Mouse (Mus musculus): ENCODE measurements around the gene Rnf19b. TPM values are rescaled to one million over a fixed set of nuclear protein-coding genes. Genes with fewer than 3 reads are reported as not detected.
A peak's percentile ranks its signal among the peaks of the same experiment; 100 is the strongest.

The Rnf19b gene
- polyA plus RNA-seq, 1 experiment from 2014 or later, result 35.3 TPM

DNA sequence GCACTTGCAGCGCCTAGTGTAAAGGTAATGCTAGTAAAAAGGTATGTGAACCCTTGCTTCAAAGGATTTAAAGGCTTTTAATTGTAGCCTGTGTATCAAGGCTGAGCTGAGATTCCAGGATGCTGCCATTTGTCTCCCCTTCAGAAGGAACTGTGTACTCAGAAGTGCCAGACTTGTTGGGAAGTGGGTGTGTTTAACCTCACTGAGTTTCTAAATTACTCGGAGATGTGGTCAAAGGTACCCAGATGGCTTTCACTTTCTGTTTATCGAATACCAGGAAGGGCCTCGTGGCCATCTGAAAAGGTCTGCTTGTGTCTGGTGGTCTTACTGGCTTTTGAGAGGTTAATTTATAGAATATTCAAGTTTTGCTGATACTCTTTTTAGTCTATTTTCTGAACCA is 1.9 kb downstream of the Rnf19b start:
- Histone ChIP-seq H3K4me3 (replicated peaks; ENCODE audit: low read depth, low read length) (peak overlapping the region; percentile 66), H3K27me3 (ENCODE audit: control insufficient read depth, insufficient read depth, low read length) (no peaks in the 10 kb centered on the region), H3K9me3 (ENCODE audit: control insufficient read depth, low read length) (no peaks in the 10 kb centered on the region), H3K4me2 (ENCODE audit: low read length) (peak overlapping the region; percentile 96), H3K36me3 (ENCODE audit: control insufficient read depth, insufficient read depth, low read length) (no peaks in the 10 kb centered on the region), H3K27ac (replicated peaks; ENCODE audit: low read depth, low read length) (no peak overlapping the region), H3K4me1 (ENCODE audit: control insufficient read depth, insufficient read depth, low read length) (peaks cover 24% of the 10 kb centered on the region), H3K9ac (replicated peaks; ENCODE audit: low read length) (peak overlapping the region; percentile 94)
- DNase-seq, result no peak
- ATAC-seq (ENCODE audit: low FRiP score, low TSS enrichment), result no peak
- 60% methylated on average over 4 of the region's 4 CpGs for WGBS

DNA sequence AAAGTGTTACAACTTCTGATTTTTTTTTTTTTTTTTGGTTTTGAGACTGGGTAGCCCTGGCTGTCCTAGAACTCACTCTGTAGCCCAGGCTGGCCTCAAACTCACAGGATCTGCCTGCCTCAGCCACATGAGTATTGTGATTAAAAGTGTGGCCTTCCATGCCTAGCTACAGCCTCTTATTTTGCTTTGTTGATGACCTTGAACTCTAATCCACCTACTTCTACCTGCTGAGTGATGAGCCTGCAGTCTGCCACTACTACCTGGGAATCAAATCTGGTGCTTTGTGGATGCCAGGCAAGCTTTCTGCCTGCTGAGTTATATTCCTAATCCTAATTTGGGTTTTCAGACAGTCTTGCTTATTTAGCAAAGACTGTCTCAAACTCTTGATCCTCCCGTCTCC is 3.4 kb downstream of the Rnf19b start:
- 91% methylated on average over 1 of the region's 1 CpGs for WGBS
- H3K4me2 ChIP-seq (ENCODE audit: low read length), result peak overlapping the region; percentile 6; the same call in 1 of the 2 replicates

DNA sequence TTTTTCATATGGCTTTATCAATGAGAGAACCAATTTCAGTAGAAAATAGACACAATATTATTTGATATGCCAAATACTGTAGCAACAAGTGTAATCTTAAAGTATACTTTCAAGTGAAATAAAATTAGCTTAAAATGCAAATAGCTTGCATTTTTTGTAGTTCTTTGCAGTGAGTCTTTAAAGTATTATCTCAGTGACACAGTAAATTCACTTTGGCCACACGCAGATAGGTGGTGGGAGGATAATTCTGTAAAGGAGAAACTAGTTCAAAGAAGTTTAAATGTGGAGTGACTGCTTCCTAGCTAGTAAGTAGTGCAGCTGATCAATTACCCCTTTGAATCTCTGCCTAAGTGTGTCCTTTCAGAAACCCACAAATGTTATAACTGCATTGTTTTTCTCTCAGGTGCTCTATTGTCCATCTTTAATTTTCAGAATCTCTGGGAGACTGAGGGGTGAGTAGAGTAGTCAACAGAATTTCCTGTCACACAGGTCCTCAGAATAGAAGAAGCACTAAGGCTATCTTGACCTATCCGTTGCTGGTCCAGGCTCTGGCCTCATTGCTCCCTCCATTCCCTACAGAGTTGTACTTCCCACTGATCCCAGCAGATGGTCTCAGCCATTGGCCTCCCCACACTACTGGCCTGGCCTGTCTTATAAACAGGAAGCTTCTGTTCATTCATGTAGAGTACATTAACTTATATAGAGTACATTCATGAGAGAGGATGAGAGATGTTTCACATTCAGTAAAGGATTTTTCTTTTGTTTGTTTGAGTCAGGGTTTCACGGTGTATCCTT is 4.4 kb downstream of the Rnf19b start:
- DNase-seq (no peak), ATAC-seq (ENCODE audit: low FRiP score, low TSS enrichment) (no peak)
- Histone ChIP-seq H3K4me1 (ENCODE audit: control insufficient read depth, insufficient read depth, low read length) (peaks cover 24% of the 10 kb centered on the region), H3K27me3 (ENCODE audit: control insufficient read depth, insufficient read depth, low read length) (no peaks in the 10 kb centered on the region), H3K4me3 (replicated peaks; ENCODE audit: low read depth, low read length) (no peak overlapping the region), H3K36me3 (ENCODE audit: control insufficient read depth, insufficient read depth, low read length) (no peaks in the 10 kb centered on the region), H3K9ac (replicated peaks; ENCODE audit: low read length) (no peak overlapping the region), H3K9me3 (ENCODE audit: control insufficient read depth, low read length) (no peaks in the 10 kb centered on the region), H3K27ac (replicated peaks; ENCODE audit: low read depth, low read length) (no peak overlapping the region), H3K4me2 (ENCODE audit: low read length) (no peak overlapping the region)
- WGBS, result 81% methylated on average over 3 of the region's 3 CpGs

More for the DNA sequence above, 3.4 kb downstream of the Rnf19b start:
- H3K27ac ChIP-seq (replicated peaks; ENCODE audit: low read depth, low read length), result no peak overlapping the region
- H3K4me1 ChIP-seq (ENCODE audit: control insufficient read depth, insufficient read depth, low read length), result peaks cover 24% of the 10 kb centered on the region
- no peak overlapping the region for H3K4me3 ChIP-seq (replicated peaks; ENCODE audit: low read depth, low read length)
- ATAC-seq (ENCODE audit: low FRiP score, low TSS enrichment) (no peak), DNase-seq (no peak)
- H3K9me3 ChIP-seq (ENCODE audit: control insufficient read depth, low read length), result no peaks in the 10 kb centered on the region
- H3K9ac ChIP-seq (replicated peaks; ENCODE audit: low read length), result no peak overlapping the region
- H3K27me3 ChIP-seq (ENCODE audit: control insufficient read depth, insufficient read depth, low read length), result no peaks in the 10 kb centered on the region
- H3K36me3 ChIP-seq (ENCODE audit: control insufficient read depth, insufficient read depth, low read length), result no peaks in the 10 kb centered on the region

DNA sequence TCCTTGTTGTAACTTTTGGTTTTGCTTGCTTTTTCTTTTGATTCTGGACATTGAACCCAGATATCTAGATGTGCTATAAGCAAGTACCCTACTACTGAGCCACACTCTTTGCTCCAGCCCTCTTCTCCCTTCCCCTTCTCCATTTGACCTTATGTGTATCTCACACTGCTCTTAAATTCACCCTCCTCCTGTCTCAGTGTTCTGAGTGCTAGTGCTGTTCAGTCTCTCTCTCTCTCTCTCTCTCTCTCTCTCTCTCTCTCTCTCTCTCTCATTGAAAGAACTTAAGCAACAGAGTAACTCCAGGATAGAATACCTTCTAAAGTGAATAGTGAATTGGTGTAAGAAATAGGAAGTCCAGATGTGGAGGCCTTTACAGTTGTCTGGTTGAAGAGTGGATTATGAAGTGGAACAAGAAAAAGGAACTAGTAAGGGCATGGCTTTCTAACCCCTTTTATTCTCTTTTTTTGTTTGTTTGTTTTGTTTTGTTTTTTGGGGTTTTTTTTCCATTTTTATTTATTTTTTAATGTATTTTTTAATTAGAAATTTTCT is 7.7 kb downstream of the Rnf19b start:
- H3K9ac ChIP-seq (replicated peaks; ENCODE audit: low read length), result no peak overlapping the region
- H3K4me1 ChIP-seq (ENCODE audit: control insufficient read depth, insufficient read depth, low read length), result 0 out of 2 replicates have a peak, but pooled peaks cover 10% of the 10 kb centered on the region
- H3K4me2 ChIP-seq (ENCODE audit: low read length), result no peak overlapping the region
- ATAC-seq (ENCODE audit: low FRiP score, low TSS enrichment) (no peak), DNase-seq (no peak)
- H3K36me3 ChIP-seq (ENCODE audit: control insufficient read depth, insufficient read depth, low read length), result no peaks in the 10 kb centered on the region
- H3K27ac ChIP-seq (replicated peaks; ENCODE audit: low read depth, low read length), result no peak overlapping the region
- H3K9me3 ChIP-seq (ENCODE audit: control insufficient read depth, low read length), result no peaks in the 10 kb centered on the region
- no peaks in the 10 kb centered on the region for H3K27me3 ChIP-seq (ENCODE audit: control insufficient read depth, insufficient read depth, low read length)
- H3K4me3 ChIP-seq (replicated peaks; ENCODE audit: low read depth, low read length), result no peak overlapping the region

DNA sequence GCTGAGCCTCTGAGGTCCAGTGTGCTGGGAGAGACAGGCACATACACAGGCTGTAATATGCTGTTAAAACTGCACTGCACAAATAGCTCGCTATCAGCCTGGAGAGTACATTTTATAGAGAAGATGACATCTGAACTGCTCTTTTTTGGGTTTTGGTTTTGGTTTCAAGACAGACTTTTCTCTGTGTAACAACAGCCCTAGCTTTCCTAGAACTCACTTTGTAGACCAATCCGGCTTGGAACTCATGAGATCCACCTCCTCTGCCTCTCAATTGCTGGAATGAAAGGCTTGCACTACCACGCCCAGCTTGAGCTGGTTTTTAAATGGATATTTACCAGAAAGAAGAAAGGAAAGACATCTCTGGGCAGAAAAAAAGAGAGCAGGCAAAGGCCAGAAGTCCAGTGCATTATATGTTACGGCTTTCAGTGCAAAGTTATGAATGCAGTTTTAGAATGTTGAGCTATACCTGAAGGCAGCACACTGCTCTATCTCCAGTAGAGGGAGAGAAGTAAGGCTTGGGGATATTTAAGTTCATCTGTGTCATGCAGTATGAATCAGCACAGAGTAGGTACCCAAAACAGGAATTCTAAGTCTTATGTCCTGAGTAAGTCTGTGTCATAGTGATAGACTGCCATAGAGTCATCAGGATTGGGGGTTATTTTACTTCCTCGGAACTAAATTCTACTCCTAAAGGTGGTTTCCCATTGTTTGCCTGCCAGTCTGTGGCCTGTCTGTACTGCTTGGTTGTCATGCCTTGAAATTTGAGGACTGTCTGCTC is 9.8 kb downstream of the Rnf19b start:
- Histone ChIP-seq H3K36me3 (ENCODE audit: control insufficient read depth, insufficient read depth, low read length) (no peaks in the 10 kb centered on the region), H3K27me3 (ENCODE audit: control insufficient read depth, insufficient read depth, low read length) (no peaks in the 10 kb centered on the region), H3K4me2 (ENCODE audit: low read length) (no peak overlapping the region), H3K4me3 (replicated peaks; ENCODE audit: low read depth, low read length) (no peak overlapping the region), H3K9me3 (ENCODE audit: control insufficient read depth, low read length) (no peaks in the 10 kb centered on the region), H3K4me1 (ENCODE audit: control insufficient read depth, insufficient read depth, low read length) (no peaks in the 10 kb centered on the region), H3K9ac (replicated peaks; ENCODE audit: low read length) (no peak overlapping the region), H3K27ac (replicated peaks; ENCODE audit: low read depth, low read length) (no peak overlapping the region)
- ATAC-seq (ENCODE audit: low FRiP score, low TSS enrichment), result no peak
- WGBS, result 87% methylated on average over 5 of the region's 5 CpGs
- DNase-seq, result no peak

DNA sequence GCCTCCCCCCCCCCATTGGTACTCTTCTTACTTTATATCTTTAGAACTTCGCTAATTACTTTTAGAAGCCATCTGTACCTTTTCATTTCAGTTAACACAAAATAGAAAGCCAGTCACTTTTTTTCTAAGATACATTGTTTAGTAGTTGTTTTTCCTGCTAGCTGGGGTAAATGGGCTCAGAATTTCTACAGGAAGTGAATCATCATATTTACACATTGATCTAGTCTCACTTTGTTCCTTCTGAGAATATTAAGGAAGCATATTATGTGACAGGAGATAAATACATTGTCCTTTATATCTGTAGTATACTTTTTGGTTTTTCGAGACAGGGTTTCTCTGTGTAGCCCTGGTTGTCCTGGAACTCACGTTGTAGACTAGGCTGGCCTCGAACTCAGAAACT is 10.8 kb downstream of the Rnf19b start:
- no peak for ATAC-seq (ENCODE audit: low FRiP score, low TSS enrichment)
- peaks cover 7% of the 10 kb centered on the region for H3K36me3 ChIP-seq (ENCODE audit: control insufficient read depth, insufficient read depth, low read length)
- H3K4me2 ChIP-seq (ENCODE audit: low read length), result no peak overlapping the region
- no peak overlapping the region for H3K27ac ChIP-seq (replicated peaks; ENCODE audit: low read depth, low read length)
- H3K9ac ChIP-seq (replicated peaks; ENCODE audit: low read length), result no peak overlapping the region
- 94% methylated on average over 4 of the region's 4 CpGs for WGBS
- no peaks in the 10 kb centered on the region for H3K4me1 ChIP-seq (ENCODE audit: control insufficient read depth, insufficient read depth, low read length)
- H3K27me3 ChIP-seq (ENCODE audit: control insufficient read depth, insufficient read depth, low read length), result no peaks in the 10 kb centered on the region
- H3K4me3 ChIP-seq (replicated peaks; ENCODE audit: low read depth, low read length), result no peak overlapping the region
- no peaks in the 10 kb centered on the region for H3K9me3 ChIP-seq (ENCODE audit: control insufficient read depth, low read length)
- DNase-seq, result no peak

DNA sequence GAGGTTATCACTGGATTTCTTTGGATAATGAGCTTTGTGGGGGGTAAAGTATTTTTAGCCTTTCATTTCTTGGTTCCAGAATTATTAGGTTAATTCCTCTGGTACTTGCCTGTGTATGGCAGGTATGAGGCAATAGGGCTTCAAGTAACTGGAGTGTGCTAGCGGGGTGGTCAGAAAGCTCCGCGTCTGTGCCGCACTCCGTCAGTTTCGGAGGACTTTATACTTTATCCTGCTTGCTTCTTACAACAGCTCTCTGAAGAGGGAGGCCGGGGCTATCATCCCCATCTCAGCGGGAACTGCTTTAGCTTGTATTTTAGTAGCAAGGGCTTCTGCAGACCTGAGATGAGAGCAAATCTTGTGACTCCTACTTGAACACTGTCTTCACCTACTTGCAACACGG is 21.1 kb downstream of the Rnf19b start:
- Histone ChIP-seq H3K4me3 (replicated peaks; ENCODE audit: low read depth, low read length) (no peak overlapping the region), H3K27me3 (ENCODE audit: control insufficient read depth, insufficient read depth, low read length) (no peaks in the 10 kb centered on the region), H3K9ac (replicated peaks; ENCODE audit: low read length) (no peak overlapping the region), H3K4me2 (ENCODE audit: low read length) (no peak overlapping the region), H3K4me1 (ENCODE audit: control insufficient read depth, insufficient read depth, low read length) (no peaks in the 10 kb centered on the region), H3K9me3 (ENCODE audit: control insufficient read depth, low read length) (no peaks in the 10 kb centered on the region), H3K36me3 (ENCODE audit: control insufficient read depth, insufficient read depth, low read length) (peaks cover 79% of the 10 kb centered on the region), H3K27ac (replicated peaks; ENCODE audit: low read depth, low read length) (no peak overlapping the region)
- WGBS, result 97% methylated on average over 9 of the region's 9 CpGs
- DNase-seq (no peak), ATAC-seq (ENCODE audit: low FRiP score, low TSS enrichment) (no peak)

DNA sequence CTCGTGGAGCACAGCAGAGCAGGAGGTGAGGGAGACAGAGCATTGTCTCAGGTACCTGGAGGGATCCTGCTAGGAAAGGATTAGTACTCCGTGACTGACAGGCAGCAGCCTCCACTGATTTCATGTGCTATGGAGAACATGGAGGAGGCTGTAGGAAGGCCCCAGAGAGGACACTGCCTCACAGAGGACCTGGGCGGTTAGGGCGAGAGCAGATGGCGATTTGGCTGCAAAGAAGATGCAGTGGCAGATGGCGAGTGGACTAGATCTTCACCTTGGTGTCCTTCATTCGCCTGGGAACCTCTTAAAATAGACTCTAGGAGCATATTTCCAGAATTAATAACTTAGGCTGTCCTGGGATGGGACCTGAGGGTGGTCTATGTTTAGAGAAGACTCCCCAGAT is 23.0 kb downstream of the Rnf19b start:
- Histone ChIP-seq H3K4me2 (ENCODE audit: low read length) (no peak overlapping the region), H3K27me3 (ENCODE audit: control insufficient read depth, insufficient read depth, low read length) (no peaks in the 10 kb centered on the region), H3K9ac (replicated peaks; ENCODE audit: low read length) (no peak overlapping the region), H3K27ac (replicated peaks; ENCODE audit: low read depth, low read length) (no peak overlapping the region), H3K4me1 (ENCODE audit: control insufficient read depth, insufficient read depth, low read length) (no peaks in the 10 kb centered on the region), H3K9me3 (ENCODE audit: control insufficient read depth, low read length) (no peaks in the 10 kb centered on the region), H3K36me3 (ENCODE audit: control insufficient read depth, insufficient read depth, low read length) (peaks cover 78% of the 10 kb centered on the region), H3K4me3 (replicated peaks; ENCODE audit: low read depth, low read length) (no peak overlapping the region)
- no peak for DNase-seq
- WGBS, result 76% methylated on average over 7 of the region's 7 CpGs
- no peak for ATAC-seq (ENCODE audit: low FRiP score, low TSS enrichment)

All from midbrain, embryonic 14.5 days (tissue).